Mouse (Mus musculus): ENCODE measurements around the gene Abtb1. TPM values are rescaled to one million over a fixed set of nuclear protein-coding genes. Genes with fewer than 3 reads are reported as not detected.

The Abtb1 gene
- polyA plus RNA-seq, 1 experiment from 2014 or later, result 28.8 TPM

DNA sequence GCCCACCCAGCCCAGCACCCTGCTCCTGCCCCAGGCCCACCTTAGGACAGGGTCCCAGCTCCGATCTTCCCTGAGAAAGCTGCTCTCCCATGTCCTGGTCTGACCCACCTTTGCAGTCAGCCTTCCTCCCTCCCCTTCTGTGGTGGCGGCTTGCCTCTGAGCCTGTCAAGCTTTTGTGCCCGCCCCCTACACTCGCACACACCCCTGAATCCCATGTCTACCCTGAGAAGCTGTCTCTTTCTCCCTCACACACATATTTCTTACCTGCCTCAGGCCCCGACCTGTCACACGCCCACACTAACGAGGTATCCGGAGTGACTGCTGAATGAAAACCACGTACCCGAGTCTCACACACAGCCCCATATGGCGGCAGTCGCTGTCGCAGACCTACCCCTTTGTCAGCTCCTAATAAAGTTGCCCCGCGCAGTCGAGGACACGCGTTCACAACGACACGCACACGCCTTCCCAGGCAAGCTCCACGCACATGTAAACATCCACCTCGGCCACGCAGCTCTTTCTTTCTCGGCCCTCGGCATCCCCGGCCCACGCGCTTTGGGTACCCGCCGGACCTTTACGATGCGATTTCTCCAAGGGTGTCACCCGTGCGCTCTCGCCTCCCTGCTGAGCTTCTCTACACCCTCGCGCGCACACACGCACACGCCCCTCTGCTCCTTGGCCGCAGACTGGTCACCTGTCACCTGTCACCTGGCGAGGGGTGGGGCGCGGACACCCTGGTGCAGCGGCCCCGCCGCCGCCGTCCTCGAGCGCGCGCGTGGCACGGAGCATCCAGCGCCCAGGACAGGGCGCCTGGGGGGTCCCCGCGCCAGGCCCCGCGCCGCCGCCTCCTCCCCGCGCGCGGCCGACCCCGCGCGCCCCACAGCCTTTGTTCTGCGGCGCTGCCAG lies 32.4 kb upstream of the Abtb1 start:
- H3K9ac ChIP-seq, result peak overlapping the region; percentile 89
- peak overlapping the region; percentile 74; the same call in 1 of the 2 replicates for H3K27ac ChIP-seq
- 2% methylated on average over 74 of the region's 74 CpGs for WGBS
- peaks cover 29% of the 10 kb centered on the region for H3K4me1 ChIP-seq
- no peaks in the 10 kb centered on the region for H3K9me3 ChIP-seq
- peak overlapping the region; percentile 95 for H3K4me2 ChIP-seq (replicated peaks)
- peaks cover 6% of the 10 kb centered on the region; the same call in 1 of the 2 replicates for H3K27me3 ChIP-seq
- no peaks in the 10 kb centered on the region for H3K36me3 ChIP-seq
- H3K4me3 ChIP-seq, result peak overlapping the region; percentile 87
- ATAC-seq (ENCODE audit: insufficient number of reproducible peaks, insufficient read depth, low FRiP score, low TSS enrichment), result peak; percentile 48

- Histone ChIP-seq H3K4me3 (peak overlapping the region; percentile 87; the same call in 1 of the 2 replicates), H3K4me1 (peaks cover 29% of the 10 kb centered on the region), H3K36me3 (no peaks in the 10 kb centered on the region), H3K27ac (no peak overlapping the region), H3K9ac (peak overlapping the region; percentile 45), H3K27me3 (peaks cover 6% of the 10 kb centered on the region; the same call in 1 of the 2 replicates), H3K9me3 (no peaks in the 10 kb centered on the region), H3K4me2 (replicated peaks) (peak overlapping the region; percentile 95)
- WGBS, result 41% methylated on average over 7 of the region's 7 CpGs
- 0 out of 2 replicates have a peak, but pooled peaks have one; percentile 11 for ATAC-seq (ENCODE audit: insufficient number of reproducible peaks, insufficient read depth, low FRiP score, low TSS enrichment)
These were observed 31.0 kb upstream of the Abtb1 start for GRCm38 (mm10) chr6:88872811-88873210.

- Histone ChIP-seq H3K9ac (no peak overlapping the region), H3K4me1 (peaks cover 29% of the 10 kb centered on the region), H3K9me3 (no peaks in the 10 kb centered on the region), H3K27me3 (peaks cover 6% of the 10 kb centered on the region; the same call in 1 of the 2 replicates), H3K36me3 (no peaks in the 10 kb centered on the region), H3K27ac (no peak overlapping the region), H3K4me3 (no peak overlapping the region), H3K4me2 (replicated peaks) (no peak overlapping the region)
- ATAC-seq (ENCODE audit: insufficient number of reproducible peaks, insufficient read depth, low FRiP score, low TSS enrichment), result no peak
- 42% methylated on average over 8 of the region's 8 CpGs for whole genome bisulfite sequencing
These were observed 29.8 kb upstream of the Abtb1 start for GRCm38 (mm10) chr6:88871546-88871945.

GRCm38 (mm10) chr6:88870594-88870993 lies 28.8 kb upstream of the Abtb1 start:
- Histone ChIP-seq H3K4me3 (no peak overlapping the region), H3K4me1 (peaks cover 29% of the 10 kb centered on the region), H3K9ac (no peak overlapping the region), H3K36me3 (no peaks in the 10 kb centered on the region), H3K9me3 (no peaks in the 10 kb centered on the region), H3K27ac (no peak overlapping the region), H3K4me2 (replicated peaks) (no peak overlapping the region), H3K27me3 (peaks cover 2% of the 10 kb centered on the region; the same call in 1 of the 2 replicates)
- WGBS, result 68% methylated on average over 4 of the region's 4 CpGs
- no peak for ATAC-seq (ENCODE audit: insufficient number of reproducible peaks, insufficient read depth, low FRiP score, low TSS enrichment)

DNA sequence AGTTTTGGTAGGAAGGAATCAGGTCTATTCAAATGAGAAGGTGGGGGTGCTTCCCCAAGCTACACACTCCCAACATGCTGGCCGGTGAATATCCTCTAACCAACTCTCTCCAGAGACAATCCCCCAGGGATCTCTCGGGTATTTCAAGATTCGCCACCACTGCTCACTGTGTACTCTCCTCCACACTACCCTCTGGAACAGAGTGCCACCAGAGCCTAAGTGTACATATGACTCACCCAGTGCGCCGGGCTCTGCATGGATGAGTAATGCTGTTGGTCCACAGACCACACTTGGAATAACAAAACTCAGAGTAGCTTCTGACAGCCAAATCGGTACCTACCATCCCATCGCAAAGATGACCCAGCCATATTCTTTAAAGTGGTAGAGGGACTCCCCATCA lies 27.7 kb upstream of the Abtb1 start:
- Histone ChIP-seq H3K9ac (no peak overlapping the region), H3K36me3 (peaks cover 8% of the 10 kb centered on the region), H3K9me3 (no peaks in the 10 kb centered on the region), H3K27ac (no peak overlapping the region), H3K27me3 (no peaks in the 10 kb centered on the region), H3K4me2 (replicated peaks) (no peak overlapping the region), H3K4me3 (no peak overlapping the region), H3K4me1 (peaks cover 26% of the 10 kb centered on the region)
- ATAC-seq (ENCODE audit: insufficient number of reproducible peaks, insufficient read depth, low FRiP score, low TSS enrichment), result no peak
- WGBS, result 80% methylated on average over 7 of the region's 7 CpGs

DNA sequence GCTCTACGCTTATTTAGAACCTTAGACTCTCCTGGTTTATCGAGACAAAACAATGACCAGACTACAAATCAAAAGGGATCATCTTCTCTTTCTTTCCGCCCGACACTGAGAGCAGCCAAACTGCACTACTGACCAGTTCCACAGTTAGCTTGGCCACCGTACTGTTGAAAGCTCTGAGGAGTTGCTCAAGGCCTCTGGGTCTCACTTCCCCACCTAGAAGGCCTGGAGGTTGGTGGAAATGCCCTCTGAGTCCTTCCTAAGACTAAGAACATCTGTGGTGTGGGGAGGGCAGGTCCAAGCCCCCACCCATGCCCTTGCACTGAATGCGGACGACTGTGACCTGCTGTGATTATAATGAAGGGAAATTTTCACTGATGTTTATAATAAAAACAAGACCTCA lies 23.9 kb upstream of the Abtb1 start:
- ATAC-seq (ENCODE audit: insufficient number of reproducible peaks, insufficient read depth, low FRiP score, low TSS enrichment), result no peak
- Histone ChIP-seq H3K9me3 (no peaks in the 10 kb centered on the region), H3K4me1 (0 out of 2 replicates have a peak, but pooled peaks cover 3% of the 10 kb centered on the region), H3K27ac (no peak overlapping the region), H3K9ac (no peak overlapping the region), H3K4me3 (no peak overlapping the region), H3K27me3 (no peaks in the 10 kb centered on the region), H3K36me3 (peaks cover 36% of the 10 kb centered on the region), H3K4me2 (replicated peaks) (no peak overlapping the region)
- 83% methylated on average over 7 of the region's 7 CpGs for WGBS

GRCm38 (mm10) chr6:88860914-88861313 lies 19.1 kb upstream of the Abtb1 start:
- ATAC-seq (ENCODE audit: insufficient number of reproducible peaks, insufficient read depth, low FRiP score, low TSS enrichment), result no peak
- Histone ChIP-seq H3K9me3 (no peaks in the 10 kb centered on the region), H3K27me3 (no peaks in the 10 kb centered on the region), H3K4me2 (replicated peaks) (no peak overlapping the region), H3K4me3 (no peak overlapping the region), H3K27ac (no peak overlapping the region), H3K9ac (no peak overlapping the region), H3K4me1 (no peaks in the 10 kb centered on the region), H3K36me3 (peaks cover 49% of the 10 kb centered on the region)
- WGBS, result 7% methylated on average over 2 of the region's 2 CpGs

DNA sequence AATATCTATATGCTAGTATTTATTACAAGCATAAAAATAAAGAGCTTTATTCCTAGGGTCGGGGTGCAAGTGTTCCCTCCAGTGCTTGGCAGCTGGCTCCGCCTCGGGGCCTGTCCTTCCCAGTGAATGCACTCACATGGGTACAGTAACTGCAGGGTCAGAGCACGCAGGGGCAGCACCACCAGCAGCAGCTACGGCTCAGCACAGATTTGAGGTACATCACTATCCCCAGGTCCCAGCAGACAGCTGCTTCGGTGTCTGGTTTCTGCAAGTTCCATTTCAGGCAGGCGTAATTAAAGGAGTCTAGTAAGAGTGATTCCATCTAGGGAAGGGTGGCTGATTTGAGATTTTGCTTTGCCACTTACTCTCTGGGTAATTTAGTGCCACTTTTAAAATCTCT lies 16.6 kb upstream of the Abtb1 start:
- H3K4me1 ChIP-seq, result no peaks in the 10 kb centered on the region
- no peak overlapping the region for H3K9ac ChIP-seq
- no peaks in the 10 kb centered on the region for H3K27me3 ChIP-seq
- peaks cover 39% of the 10 kb centered on the region for H3K36me3 ChIP-seq
- no peak for ATAC-seq (ENCODE audit: insufficient number of reproducible peaks, insufficient read depth, low FRiP score, low TSS enrichment)
- WGBS, result 61% methylated on average over 7 of the region's 7 CpGs
- H3K27ac ChIP-seq, result no peak overlapping the region
- no peaks in the 10 kb centered on the region for H3K9me3 ChIP-seq
- H3K4me3 ChIP-seq, result no peak overlapping the region
- H3K4me2 ChIP-seq (replicated peaks), result no peak overlapping the region

GRCm38 (mm10) chr6:88857830-88858229 lies 16.0 kb upstream of the Abtb1 start:
- Histone ChIP-seq H3K27me3 (no peaks in the 10 kb centered on the region), H3K4me1 (no peaks in the 10 kb centered on the region), H3K9ac (no peak overlapping the region), H3K4me3 (no peak overlapping the region), H3K27ac (no peak overlapping the region), H3K4me2 (replicated peaks) (no peak overlapping the region), H3K36me3 (peaks cover 34% of the 10 kb centered on the region), H3K9me3 (no peaks in the 10 kb centered on the region)
- ATAC-seq (ENCODE audit: insufficient number of reproducible peaks, insufficient read depth, low FRiP score, low TSS enrichment), result no peak
- 86% methylated on average over 6 of the region's 6 CpGs for WGBS

- no peak overlapping the region for H3K9ac ChIP-seq
These were observed 15.5 kb upstream of the Abtb1 start for GRCm38 (mm10) chr6:88857249-88857648.

DNA sequence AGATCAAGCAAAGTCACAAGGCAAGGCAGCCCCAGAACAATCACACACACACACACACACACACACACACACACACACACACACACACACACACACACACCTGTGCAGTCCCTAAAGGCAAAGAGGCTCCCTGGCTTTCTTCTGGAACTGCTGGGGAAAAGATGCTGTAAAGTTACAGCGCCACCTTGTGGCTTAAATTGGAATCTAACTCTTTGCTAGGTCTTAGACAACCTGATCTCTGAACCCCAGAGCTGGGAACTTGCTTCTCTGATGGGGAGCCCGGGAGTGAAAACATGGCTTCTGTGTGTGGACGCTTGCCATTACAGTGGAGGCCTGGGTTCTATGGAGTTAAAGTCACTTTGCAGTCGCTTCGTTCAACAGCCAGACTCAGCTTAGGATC lies 13.9 kb upstream of the Abtb1 start:
- no peak overlapping the region for H3K27ac ChIP-seq
- H3K4me2 ChIP-seq (replicated peaks), result no peak overlapping the region
- no peak overlapping the region for H3K4me3 ChIP-seq
- no peaks in the 10 kb centered on the region for H3K9me3 ChIP-seq
- H3K4me1 ChIP-seq, result no peaks in the 10 kb centered on the region
- no peak for ATAC-seq (ENCODE audit: insufficient number of reproducible peaks, insufficient read depth, low FRiP score, low TSS enrichment)
- H3K27me3 ChIP-seq, result no peaks in the 10 kb centered on the region
- peaks cover 26% of the 10 kb centered on the region for H3K36me3 ChIP-seq
- WGBS, result 21% methylated on average over 5 of the region's 5 CpGs
- no peak overlapping the region for H3K9ac ChIP-seq

More at GRCm38 (mm10) chr6:88857249-88857648, 15.5 kb upstream of the Abtb1 start:
- H3K4me3 ChIP-seq, result no peak overlapping the region
- H3K4me1 ChIP-seq, result no peaks in the 10 kb centered on the region
- ATAC-seq (ENCODE audit: insufficient number of reproducible peaks, insufficient read depth, low FRiP score, low TSS enrichment), result no peak
- 48% methylated on average over 9 of the region's 9 CpGs for WGBS
- H3K4me2 ChIP-seq (replicated peaks), result no peak overlapping the region
- peaks cover 34% of the 10 kb centered on the region for H3K36me3 ChIP-seq
- H3K27ac ChIP-seq, result no peak overlapping the region
- no peaks in the 10 kb centered on the region for H3K27me3 ChIP-seq
- H3K9me3 ChIP-seq, result no peaks in the 10 kb centered on the region

DNA sequence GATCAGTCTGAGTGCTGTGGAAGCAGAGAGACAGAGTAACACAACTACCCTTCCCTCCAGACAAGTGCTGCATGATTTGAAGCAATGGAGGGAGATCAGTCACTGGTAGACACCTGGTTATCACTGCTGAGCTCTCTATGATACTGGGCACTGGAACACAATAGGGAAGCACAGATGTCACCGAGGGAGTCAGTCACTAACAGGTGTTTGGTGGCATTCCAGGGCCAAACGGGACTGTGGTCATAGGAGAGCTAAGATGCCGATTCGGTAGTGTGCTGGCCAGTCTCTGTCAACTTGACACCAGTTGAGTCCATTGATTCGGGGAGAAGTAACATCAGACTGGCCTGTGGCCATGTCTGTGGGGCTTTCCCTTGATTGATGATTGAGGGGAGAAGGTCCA lies 12.7 kb upstream of the Abtb1 start:
- Histone ChIP-seq H3K36me3 (peaks cover 17% of the 10 kb centered on the region), H3K9me3 (no peaks in the 10 kb centered on the region), H3K4me2 (replicated peaks) (no peak overlapping the region), H3K27me3 (no peaks in the 10 kb centered on the region), H3K27ac (no peak overlapping the region), H3K9ac (no peak overlapping the region), H3K4me1 (no peaks in the 10 kb centered on the region), H3K4me3 (no peak overlapping the region)
- ATAC-seq (ENCODE audit: insufficient number of reproducible peaks, insufficient read depth, low FRiP score, low TSS enrichment), result no peak
- 74% methylated on average over 5 of the region's 5 CpGs for WGBS
